Mouse (Mus musculus): ENCODE results near the gene Syt12.

DNA sequence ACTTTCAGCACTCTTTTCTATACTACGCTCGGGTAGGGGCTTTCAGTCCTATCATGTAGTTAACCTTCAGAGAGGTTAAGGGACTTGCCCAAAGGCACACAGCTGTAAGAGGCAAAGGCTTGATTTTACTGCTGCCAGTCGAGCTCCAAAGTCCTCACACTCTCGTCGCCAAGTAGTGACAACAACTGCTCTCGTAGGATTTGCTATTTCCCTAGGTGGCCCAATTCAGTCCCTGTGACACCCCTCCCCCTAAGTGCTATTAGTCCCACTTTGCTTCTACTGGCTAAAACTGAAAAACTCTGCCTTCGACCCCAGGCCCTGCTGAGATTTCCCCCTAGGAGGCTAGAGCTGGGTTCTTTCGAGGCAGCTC, 38.5 kb downstream of the Syt12 start:
- no peak for TF ChIP-seq CTCF (IDR thresholded peaks at IDR 0.05)
- no peak for TF ChIP-seq EP300 (IDR thresholded peaks at IDR 0.05)
